ENCODE assay signal across 8 mouse cellular contexts in genomic region chr9:116138595-116139134, GRCm38 (mm10). TPM values are rescaled to one million over a fixed set of nuclear protein-coding genes. Genes with fewer than 3 reads are reported as not detected.
DNase-seq lines count a peak whose midpoint lies in the region; ATAC-seq lines count a peak whose summit lies in the region.

No protein-coding gene starts in this region.

- no peak overlapping the region for H3K4me3 ChIP-seq in brown adipose tissue, adult 24 weeks (ENCODE audit: insufficient read depth, low read depth, low read length)
- H3K4me3 ChIP-seq in hindbrain, embryonic 12.5 days, result no peak overlapping the region
- no peak overlapping the region for H3K4me3 ChIP-seq in midbrain, embryonic 12.5 days
- H3K4me3 ChIP-seq in kidney, embryonic 15.5 days (replicated peaks), result no peak overlapping the region

- no peak overlapping the region for H3K9ac ChIP-seq in hindbrain, embryonic 12.5 days
- H3K9ac ChIP-seq in midbrain, embryonic 12.5 days (replicated peaks), result no peak overlapping the region
- no peak overlapping the region for H3K9ac ChIP-seq in kidney, embryonic 15.5 days

- ATAC-seq in hindbrain, embryonic 12.5 days (ENCODE audit: low FRiP score), result peak; percentile 54; the same call in 1 of the 2 replicates
- ATAC-seq in midbrain, embryonic 12.5 days (ENCODE audit: low FRiP score, low read depth), result peak; percentile 60; the same call in 1 of the 2 replicates
- ATAC-seq in kidney, embryonic 15.5 days (replicated peaks; ENCODE audit: low FRiP score), result no peak

- H3K27ac ChIP-seq in brown adipose tissue, adult 24 weeks (replicated peaks; ENCODE audit: low read depth, low read length), result 0 out of 2 replicates have a peak overlapping the region, but pooled peaks have one; percentile 16
- peak overlapping the region; percentile 64 for H3K27ac ChIP-seq in hindbrain, embryonic 12.5 days
- H3K27ac ChIP-seq in midbrain, embryonic 12.5 days (replicated peaks), result no peak overlapping the region; the same call in 1 of the 2 replicates
- H3K27ac ChIP-seq in kidney, embryonic 15.5 days, result no peak overlapping the region

- H3K4me2 ChIP-seq in hindbrain, embryonic 12.5 days (replicated peaks), result no peak overlapping the region
- no peak overlapping the region for H3K4me2 ChIP-seq in midbrain, embryonic 12.5 days (replicated peaks)
- no peak overlapping the region for H3K4me2 ChIP-seq in kidney, embryonic 15.5 days

- no peaks in the 10 kb centered on the region for H3K27me3 ChIP-seq in hindbrain, embryonic 12.5 days
- H3K27me3 ChIP-seq in midbrain, embryonic 12.5 days, result no peaks in the 10 kb centered on the region
- H3K27me3 ChIP-seq in kidney, embryonic 15.5 days, result no peaks in the 10 kb centered on the region

- no peaks in the 10 kb centered on the region for H3K36me3 ChIP-seq in hindbrain, embryonic 12.5 days
- H3K36me3 ChIP-seq in midbrain, embryonic 12.5 days, result no peaks in the 10 kb centered on the region
- peaks cover 10% of the 10 kb centered on the region for H3K36me3 ChIP-seq in kidney, embryonic 15.5 days

- no peaks in the 10 kb centered on the region for H3K9me3 ChIP-seq in hindbrain, embryonic 12.5 days (replicated peaks)
- H3K9me3 ChIP-seq in midbrain, embryonic 12.5 days, result no peaks in the 10 kb centered on the region
- H3K9me3 ChIP-seq in kidney, embryonic 15.5 days (replicated peaks), result no peaks in the 10 kb centered on the region

- peaks cover 49% of the 10 kb centered on the region for H3K4me1 ChIP-seq in brown adipose tissue, adult 24 weeks (ENCODE audit: control insufficient read depth, insufficient read depth, insufficient read length, low read length)
- peaks cover 17% of the 10 kb centered on the region for H3K4me1 ChIP-seq in hindbrain, embryonic 12.5 days
- peaks cover 6% of the 10 kb centered on the region; the same call in 1 of the 2 replicates for H3K4me1 ChIP-seq in midbrain, embryonic 12.5 days
- peaks cover 29% of the 10 kb centered on the region for H3K4me1 ChIP-seq in kidney, embryonic 15.5 days

- DNase-seq in gastrocnemius, postnatal 25 days, result peak; percentile 42
- no peak for DNase-seq in gastrocnemius, postnatal 4 days (ENCODE audit: low spot score in 2 of 2)
- no peak for DNase-seq in adrenal gland, postnatal 36 days
- DNase-seq in lung, postnatal 25 days (ENCODE audit: low spot score), result no peak

- WGBS in hindbrain, embryonic 12.5 days, result 38% methylated on average over 11 of the region's 11 CpGs
- WGBS in midbrain, embryonic 12.5 days, result 64% methylated on average over 11 of the region's 11 CpGs
- 79% methylated on average over 11 of the region's 11 CpGs for WGBS in kidney, embryonic 15.5 days

RNA-seq across cellular contexts. Expression of gene Tgfbr2, which starts 36.5 kb away (rescaled TPM):
- 10 to 100 TPM; 18.8 to 20.3 TPM for total RNA-seq in gastrocnemius, postnatal 25 days (2021)
- total RNA-seq in gastrocnemius, postnatal 4 days (2021), result 10 to 100 TPM; 69.6 to 71.1 TPM
- polyA plus RNA-seq in brown adipose tissue, adult 24 weeks (2012; ENCODE audit: insufficient read depth, insufficient read length, missing spikeins), result 60.5 and 68.8 TPM in 2 replicates
- polyA plus RNA-seq in hindbrain, embryonic 12.5 days (2016; fragmentation: Nextera tagmentation; extraction: Ambion mirVana), result 18.9 and 19.3 TPM in 2 replicates
- 12.0 and 14.1 TPM in 2 replicates for polyA plus RNA-seq in midbrain, embryonic 12.5 days (2016; fragmentation: Nextera tagmentation; extraction: Ambion mirVana)
- 10 to 100 TPM; 67.1 to 92.3 TPM for total RNA-seq in adrenal gland, postnatal 36 days (2021)
- 30.8 and 31.5 TPM in 2 replicates for polyA plus RNA-seq in kidney, embryonic 15.5 days (2015; fragmentation: Nextera tagmentation; extraction: Ambion mirVana)

Comparison
In these comparisons a context has a peak if more than half of its experiments do, and no peak if none do; other contexts are left out.
1. H3K27ac ChIP-seq: peak in brown adipose tissue, adult 24 weeks (single experiment) and hindbrain, embryonic 12.5 days (single experiment); none in midbrain, embryonic 12.5 days (single experiment) and kidney, embryonic 15.5 days (single experiment).